Mouse (Mus musculus) liver, adult 2 months (tissue): ENCODE data around the gene Pigs.

Experiments
- CTCF ChIP-seq: fragments of 200-500 bp; IDR thresholded peaks from 2 replicates; pipeline ENCODE4 v1.5.1; 2011; ENCODE audit warnings: low read depth, low read length, control low read depth
- POLR2A ChIP-seq: fragments of 200-500 bp; IDR thresholded peaks from 2 replicates; pipeline ENCODE4 v1.6.1; 2011; ENCODE audit warnings: low read length, control low read depth; ENCODE audit not compliant: insufficient read depth; ENCODE audit errors: extremely low read depth

GRCm38 (mm10) chr11:78313662-78314061, 14.6 kb upstream of the Pigs start:
- TF ChIP-seq POLR2A = no peak
- no peak for TF ChIP-seq CTCF
